Mouse (Mus musculus): ENCODE results near the gene Mthfr.
"Not testable (repeated sequence)": the region's sequence is repeated elsewhere in the genome, so short reads cannot be mapped to it uniquely, and the experiment has no call there.

DNA sequence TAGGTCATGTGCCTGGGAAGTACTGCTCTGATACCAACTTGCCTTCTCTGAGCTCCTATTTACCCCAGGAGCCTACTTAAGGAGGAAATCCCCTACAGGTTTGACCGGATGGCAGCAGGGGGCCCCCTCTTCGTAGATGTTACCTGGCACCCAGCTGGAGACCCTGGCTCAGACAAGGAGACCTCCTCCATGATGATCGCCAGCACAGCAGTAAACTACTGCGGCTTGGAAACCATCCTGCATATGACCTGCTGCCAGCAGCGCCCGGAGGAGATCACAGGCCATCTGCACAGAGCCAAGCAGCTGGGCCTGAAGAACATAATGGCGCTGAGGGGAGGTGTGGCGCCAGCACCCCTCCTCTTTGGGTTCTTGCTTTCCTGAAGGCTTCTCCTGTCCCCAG lies 4.5 kb downstream of the Mthfr start:
- TF ChIP-seq CTCF (conservative IDR thresholded peaks at IDR 0.05; ENCODE audit: insufficient read depth, insufficient read length, low read depth, low read length); POLR2A (IDR thresholded peaks at IDR 0.05; ENCODE audit: low read depth, low read length): not testable (repeated sequence)
